Mouse (Mus musculus) heart, postnatal 0 days (tissue): ENCODE measurements around the gene Macf1.

Experiments
- CTCF ChIP-seq: IDR thresholded peaks from 2 replicates; pipeline ENCODE4 v1.5.1; 2016; ENCODE audit warnings: antibody characterized with exemption, control low read depth, low read depth
- EP300 ChIP-seq: IDR thresholded peaks from 2 replicates; pipeline ENCODE4 v1.6.1; 2016; ENCODE audit warnings: antibody characterized with exemption, low read depth

GRCm38 (mm10) chr4:123478655-123479433 is 205.3 kb downstream of the Macf1 start:
- TF ChIP-seq CTCF (no peak), EP300 (no peak)
